Mouse (Mus musculus): Measurements from ENCODE around the gene Btnl1.

DNA sequence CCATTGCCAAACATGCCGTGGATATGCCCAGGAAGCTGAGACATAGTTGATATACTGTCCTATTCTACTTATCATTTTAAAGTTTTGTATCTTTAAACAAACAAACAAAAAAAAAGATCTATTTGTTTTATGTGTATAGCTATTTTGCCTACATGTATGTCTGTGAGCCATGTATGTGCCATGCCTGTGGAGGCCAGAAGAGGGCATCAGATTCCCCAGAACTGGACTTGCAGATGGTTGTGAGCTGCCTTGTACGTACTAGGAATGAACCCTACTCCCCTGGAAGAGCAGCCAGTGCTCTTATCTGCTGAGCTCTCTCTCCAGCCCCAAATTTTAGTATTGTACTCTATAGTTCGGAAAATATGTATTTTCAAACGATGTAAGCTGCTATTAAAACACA lies 11.6 kb downstream of the Btnl1 start:
- TF ChIP-seq USF2 (conservative IDR thresholded peaks at IDR 0.05; ENCODE audit: low read depth, low read length) (no peak), CTCF (conservative IDR thresholded peaks at IDR 0.05 in 1 of 2, IDR thresholded peaks at IDR 0.05 in 1 of 2; ENCODE audit: low read depth in 2 of 2, low read length in 2 of 2) (peak; percentile 22 to 75; a peak in 3 of 4 replicates), POLR2A (IDR thresholded peaks at IDR 0.05; ENCODE audit: low read depth, low read length) (no peak), RAD21 (IDR thresholded peaks at IDR 0.05; ENCODE audit: low read depth, low read length) (peak; percentile 61), E2F4 (IDR thresholded peaks at IDR 0.05; ENCODE audit: insufficient replicate concordance, low read depth, low read length) (no peak), ZKSCAN1 (IDR thresholded peaks at IDR 0.05; ENCODE audit: borderline replicate concordance, low read depth, low read length) (no peak), SIN3A (IDR thresholded peaks at IDR 0.05; ENCODE audit: low read length) (no peak)
